Mouse (Mus musculus): ENCODE measurements at regions not wholly inside any gene's neighbourhood (a gene's known extent, or its start where the extent isn't known, plus 50 kb on each side); places are given as distances from the start of the nearest gene placed in this dataset.

GRCm38 (mm10) chr1:151118982-151119381 is 63.4 kb upstream of the Gm47985 start:
- DNase-seq (ENCODE audit: low read depth, low spot score) = no peak

- DNase-seq (ENCODE audit: low read depth, low spot score) = no peak
Observed at GRCm38 (mm10) chr1:151119566-151119965, 62.8 kb upstream of the Gm47985 start.

GRCm38 (mm10) chr1:151121686-151122085 is 60.7 kb upstream of the Gm47985 start:
- no peak for DNase-seq (ENCODE audit: low read depth, low spot score)

GRCm38 (mm10) chr1:151123964-151124363 is 58.4 kb upstream of the Gm47985 start:
- no peak for DNase-seq (ENCODE audit: low read depth, low spot score)

GRCm38 (mm10) chr1:151125028-151125659 is 57.2 kb upstream of the Gm47985 start:
- no peak for DNase-seq (ENCODE audit: low read depth, low spot score)

GRCm38 (mm10) chr1:151125764-151126485 is 56.4 kb upstream of the Gm47985 start:
- DNase-seq (ENCODE audit: low read depth, low spot score) = no peak

- no peak for DNase-seq (ENCODE audit: low read depth, low spot score)
Observed at GRCm38 (mm10) chr1:151126756-151127155, 55.6 kb upstream of the Gm47985 start.

- DNase-seq (ENCODE audit: low read depth, low spot score) = no peak
Observed at GRCm38 (mm10) chr1:151128005-151128404, 54.3 kb upstream of the Gm47985 start.

- DNase-seq (ENCODE audit: low read depth, low spot score) = no peak
Observed at GRCm38 (mm10) chr1:151128955-151129354, 53.4 kb upstream of the Gm47985 start.

GRCm38 (mm10) chr1:151130036-151130435 is 52.3 kb upstream of the Gm47985 start:
- DNase-seq (ENCODE audit: low read depth, low spot score) = no peak

GRCm38 (mm10) chr1:151130845-151131626 is 51.3 kb upstream of the Gm47985 start:
- DNase-seq (ENCODE audit: low read depth, low spot score) = no peak

GRCm38 (mm10) chr1:151131627-151132284 is 50.6 kb upstream of the Gm47985 start:
- no peak for DNase-seq (ENCODE audit: low read depth, low spot score)
